Mouse (Mus musculus) limb, embryonic 12.5 days (tissue): ENCODE measurements around the gene Pfas. TPM values are rescaled to one million over a fixed set of nuclear protein-coding genes. Genes with fewer than 3 reads are reported as not detected.
A peak's percentile ranks its signal among the peaks of the same experiment; 100 is the strongest.
"Not testable (repeated sequence)": the region's sequence is repeated elsewhere in the genome, so short reads cannot be mapped to it uniquely, and the experiment has no call there.

Experiments used
- ATAC-seq: fragments of 200-750 bp; cut with Nextera tagmentation; 2 replicates; pipeline ENCODE4 v1.8.0; 2017; ENCODE audit warnings: low read depth, moderate TSS enrichment; ENCODE audit not compliant: insufficient number of reproducible peaks, insufficient read depth, low FRiP score, low TSS enrichment
- H3K27ac ChIP-seq: fragments of 300-500 bp; sonication (generic); 2 replicates; pipeline ENCODE4 v1.5.1; 2016; ENCODE audit warnings: mild to moderate bottlenecking, moderate library complexity
- H3K27me3 ChIP-seq: fragments of 300-500 bp; sonication (generic); 2 replicates; pipeline ENCODE4 v1.6.1; 2016; ENCODE audit warnings: mild to moderate bottlenecking, moderate library complexity
- H3K36me3 ChIP-seq: fragments of 300-500 bp; sonication (generic); 2 replicates; pipeline ENCODE4 v1.6.1; 2016; ENCODE audit warnings: mild to moderate bottlenecking, moderate library complexity
- H3K4me1 ChIP-seq: fragments of 300-500 bp; sonication (generic); replicated peaks from 2 replicates; pipeline ENCODE4 v1.6.1; 2016
- H3K4me2 ChIP-seq: fragments of 300-500 bp; sonication (generic); 2 replicates; pipeline ENCODE4 v1.6.1; 2016; ENCODE audit warnings: mild to moderate bottlenecking, moderate library complexity
- H3K4me3 ChIP-seq: fragments of 300-500 bp; sonication (generic); replicated peaks from 2 replicates; pipeline ENCODE4 v1.5.1; 2016; ENCODE audit warnings: mild to moderate bottlenecking
- H3K9ac ChIP-seq: fragments of 300-500 bp; sonication (generic); replicated peaks from 2 replicates; pipeline ENCODE4 v1.6.1; 2016; ENCODE audit warnings: mild to moderate bottlenecking, moderate library complexity
- H3K9me3 ChIP-seq: fragments of 300-500 bp; sonication (generic); 2 replicates; pipeline ENCODE4 v1.6.1; 2016; ENCODE audit warnings: mild to moderate bottlenecking, moderate library complexity
- WGBS: fragments of 180-500 bp; shearing (Covaris S2); methylation state at CpG from one replicate; pipeline ENCODE4 v1.1.7; 2016; 5-methylcytosine and 5-hydroxymethylcytosine counted together
- polyA plus RNA-seq: library from polyadenylated mRNA; unstranded; fragments of >200 nt; fragmentation: Nextera tagmentation; extraction: Ambion mirVana; gene quantifications from 2 replicates; pipeline ENCODE4 v1.2.1, GENCODE M21; 2016

Gene Pfas
- polyA plus RNA-seq, 1 experiment from 2014 or later = 48.5 TPM

- WGBS = under 1% methylated on average over 50 of the region's 50 CpGs
- H3K9ac ChIP-seq = peak within 1 kb of the TSS; percentile 60
- ATAC-seq = peak; percentile 95
These were observed 40.6 kb downstream of the Pfas start, which contains the start of gene Slc25a35 for GRCm38 (mm10) chr11:68967337-68968282. Gene Slc25a35 (plus strand): TSS chr11:68968131.

DNA sequence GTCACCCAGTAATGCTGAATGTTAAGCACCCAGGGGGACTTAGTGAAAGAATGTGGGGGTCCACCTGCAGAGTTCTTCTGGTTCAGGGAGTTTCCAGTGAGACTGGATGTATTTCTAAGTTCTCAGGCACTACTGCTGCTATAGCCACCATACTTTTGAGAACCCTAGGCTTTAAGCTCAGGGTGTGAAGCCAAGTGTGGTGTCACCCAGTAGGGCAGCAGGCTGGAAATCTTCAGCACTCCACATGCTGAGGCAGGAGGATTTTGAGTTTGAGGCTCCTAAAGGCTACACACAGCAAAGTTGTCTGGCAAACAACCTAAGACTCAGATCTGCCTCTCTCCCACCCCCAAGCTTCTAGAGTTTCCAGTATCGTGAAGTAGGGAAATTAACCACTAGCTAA, 41.7 kb downstream of the Pfas start:
- Histone ChIP-seq H3K4me1 (peaks cover 16% of the 10 kb centered on the region), H3K9ac (no peak overlapping the region), H3K9me3 (no peaks in the 10 kb centered on the region), H3K36me3 (no peaks in the 10 kb centered on the region), H3K4me3 (no peak overlapping the region), H3K4me2 (no peak overlapping the region), H3K27me3 (0 out of 2 replicates have a peak, but pooled peaks cover 2% of the 10 kb centered on the region), H3K27ac (no peak overlapping the region)
- WGBS = 43% methylated on average over 1 of the region's 1 CpGs
- no peak for ATAC-seq

More at GRCm38 (mm10) chr11:68967337-68968282, 40.6 kb downstream of the Pfas start, which contains the start of gene Slc25a35:
- H3K36me3 ChIP-seq = no peaks in the 10 kb centered on the region
- peaks cover 18% of the 10 kb centered on the region for H3K4me1 ChIP-seq
- peak within 1 kb of the TSS; percentile 61 for H3K4me3 ChIP-seq
- H3K9me3 ChIP-seq = no peaks in the 10 kb centered on the region
- H3K27ac ChIP-seq = no peak within 1 kb of the TSS
- H3K4me2 ChIP-seq = peak within 1 kb of the TSS; percentile 88
- H3K27me3 ChIP-seq = 0 out of 2 replicates have a peak, but pooled peaks cover 2% of the 10 kb centered on the region

DNA sequence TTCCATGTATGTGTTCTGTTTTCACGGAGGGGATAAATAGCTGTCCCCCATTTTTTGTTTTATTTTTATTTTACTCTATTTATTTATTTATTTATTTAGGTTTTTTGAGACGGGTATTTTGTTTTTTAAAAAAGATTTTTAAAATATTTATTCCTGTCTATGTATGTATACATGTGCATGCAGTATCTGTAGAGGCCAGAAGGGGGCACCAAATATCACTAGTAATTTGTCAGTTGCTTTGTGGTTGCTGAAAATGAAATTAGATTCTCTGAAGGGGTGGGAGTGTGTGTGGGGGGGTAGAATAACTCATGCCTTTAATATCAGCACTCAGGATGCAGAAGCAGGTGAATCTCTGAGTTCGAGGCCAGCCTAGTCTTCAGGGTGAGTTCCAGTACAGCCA, 42.4 kb downstream of the Pfas start:
- Histone ChIP-seq H3K4me2 (no peak overlapping the region), H3K27me3 (0 out of 2 replicates have a peak, but pooled peaks cover 2% of the 10 kb centered on the region), H3K4me3 (no peak overlapping the region), H3K27ac (no peak overlapping the region), H3K36me3 (no peaks in the 10 kb centered on the region), H3K4me1 (peaks cover 16% of the 10 kb centered on the region), H3K9me3 (no peaks in the 10 kb centered on the region), H3K9ac (no peak overlapping the region)
- no peak for ATAC-seq
- 35% methylated on average over 3 of the region's 3 CpGs for WGBS

DNA sequence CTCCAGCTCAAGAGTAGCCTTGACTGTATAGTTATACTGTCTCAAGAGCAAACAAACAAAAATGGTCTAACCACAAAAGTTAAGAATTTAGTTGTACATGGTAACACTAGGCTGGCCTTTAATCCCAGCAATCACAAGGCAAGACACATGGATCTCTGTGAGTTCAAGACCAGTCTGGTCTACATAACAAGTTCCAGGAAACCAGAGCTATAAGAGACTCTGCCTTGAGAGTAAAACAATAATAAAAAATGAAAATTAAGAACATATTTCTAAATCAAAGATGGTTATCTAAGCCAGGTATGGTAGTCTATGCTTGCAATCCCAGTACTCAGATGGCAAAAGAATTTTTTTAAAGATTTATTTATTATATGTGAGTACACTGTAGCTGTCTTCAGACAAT, 43.2 kb downstream of the Pfas start:
- Histone ChIP-seq H3K36me3 (no peaks in the 10 kb centered on the region), H3K27me3 (0 out of 2 replicates have a peak, but pooled peaks cover 2% of the 10 kb centered on the region), H3K4me3 (no peak overlapping the region), H3K27ac (no peak overlapping the region), H3K9ac (no peak overlapping the region), H3K9me3 (no peaks in the 10 kb centered on the region), H3K4me1 (peaks cover 16% of the 10 kb centered on the region), H3K4me2 (no peak overlapping the region)
- no peak for ATAC-seq

DNA sequence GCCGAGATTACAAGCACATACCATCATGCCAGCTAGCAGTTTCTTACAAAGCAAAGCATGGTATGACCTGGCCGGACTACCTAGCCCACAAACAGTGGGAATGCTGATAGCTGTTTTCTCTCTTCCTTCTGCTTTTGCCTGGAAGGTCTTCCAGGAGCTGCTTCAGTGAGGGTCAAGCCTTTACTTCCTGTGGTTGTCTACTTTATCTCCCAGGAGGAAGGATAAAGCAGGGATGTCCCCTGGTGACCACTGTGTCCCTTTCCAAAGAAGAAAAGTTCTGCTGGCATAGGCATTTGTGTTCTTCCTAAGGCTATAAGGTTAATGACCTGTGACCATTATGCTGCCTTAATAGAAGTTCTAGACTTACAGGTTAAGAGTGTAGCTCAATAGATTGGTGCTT, 44.9 kb downstream of the Pfas start:
- H3K4me1 ChIP-seq = peaks cover 10% of the 10 kb centered on the region
- H3K36me3 ChIP-seq = no peaks in the 10 kb centered on the region
- H3K9me3 ChIP-seq = no peaks in the 10 kb centered on the region
- no peak overlapping the region for H3K27ac ChIP-seq
- 82% methylated on average over 2 of the region's 2 CpGs for WGBS
- no peak overlapping the region for H3K4me3 ChIP-seq
- H3K9ac ChIP-seq = no peak overlapping the region
- no peak overlapping the region for H3K4me2 ChIP-seq
- ATAC-seq = no peak
- H3K27me3 ChIP-seq = no peaks in the 10 kb centered on the region

DNA sequence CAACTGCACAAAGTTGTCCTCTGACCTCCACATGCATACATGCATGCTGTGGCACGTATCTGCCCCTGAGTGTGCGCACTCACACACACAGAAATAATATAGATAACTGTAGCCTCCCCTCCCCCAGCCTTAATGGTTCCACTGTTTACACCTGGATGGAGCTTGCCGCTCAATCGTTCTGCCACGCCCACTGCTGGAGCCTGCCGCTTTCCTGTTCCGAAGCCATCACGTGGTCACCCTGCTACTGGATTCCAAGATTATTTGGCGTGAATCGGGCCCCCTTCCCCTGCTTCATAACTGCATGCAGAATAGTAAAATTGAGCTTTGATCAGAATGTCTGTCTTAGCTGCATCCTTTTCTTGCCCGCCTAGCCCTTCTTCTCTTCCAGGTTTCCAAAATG, 46.1 kb downstream of the Pfas start:
- not testable (repeated sequence) for H3K27me3 ChIP-seq, H3K36me3 ChIP-seq, H3K4me3 ChIP-seq, H3K9ac ChIP-seq, H3K4me1 ChIP-seq, H3K9me3 ChIP-seq, ATAC-seq, H3K27ac ChIP-seq
- 0 out of 2 replicates have a peak overlapping the region, but pooled peaks have one; percentile 6 for H3K4me2 ChIP-seq
- WGBS = 18% methylated on average over 11 of the region's 11 CpGs

GRCm38 (mm10) chr11:68961596-68961995, 46.7 kb downstream of the Pfas start:
- Histone ChIP-seq H3K4me2 (no peak overlapping the region), H3K27ac (no peak overlapping the region), H3K9me3 (no peaks in the 10 kb centered on the region), H3K27me3 (peaks cover 6% of the 10 kb centered on the region; the same call in 1 of the 2 replicates), H3K36me3 (no peaks in the 10 kb centered on the region), H3K9ac (no peak overlapping the region), H3K4me1 (peaks cover 8% of the 10 kb centered on the region), H3K4me3 (no peak overlapping the region)
- ATAC-seq = no peak
- 78% methylated on average over 3 of the region's 3 CpGs for WGBS

- Histone ChIP-seq H3K27ac (no peak overlapping the region), H3K27me3 (peaks cover 42% of the 10 kb centered on the region), H3K9me3 (no peaks in the 10 kb centered on the region), H3K4me2 (no peak overlapping the region), H3K9ac (no peak overlapping the region), H3K36me3 (no peaks in the 10 kb centered on the region), H3K4me1 (peaks cover 22% of the 10 kb centered on the region), H3K4me3 (no peak overlapping the region)
- WGBS = 41% methylated on average over 1 of the region's 1 CpGs
- ATAC-seq = no peak
These were observed 50.3 kb downstream of the Pfas start for GRCm38 (mm10) chr11:68957971-68958370.

DNA sequence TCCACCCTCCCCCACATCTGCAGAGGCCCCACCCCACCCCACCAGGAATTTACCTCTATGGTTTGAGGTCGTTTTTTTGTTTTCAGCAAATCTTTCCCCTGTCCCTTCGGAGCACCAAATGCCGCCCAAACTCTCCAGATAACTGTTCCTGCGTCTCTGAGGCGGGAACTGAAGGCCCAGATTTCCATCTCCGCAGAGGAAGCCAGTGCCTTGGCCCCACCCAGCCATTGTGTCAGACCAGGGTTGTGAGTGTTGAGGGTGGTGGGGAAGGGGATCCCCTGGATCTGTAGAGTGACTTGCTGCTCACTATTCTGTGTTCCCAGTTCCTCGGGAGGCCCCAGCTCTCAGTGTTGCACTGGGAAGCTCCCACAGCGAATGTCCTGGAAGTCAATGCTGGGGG, 51.0 kb downstream of the Pfas start, which contains the start of gene Arhgef15:
Arhgef15 (minus strand) TSS at position 173 of the 400 bp plus-strand sequence.
- WGBS = 41% methylated on average over 8 of the region's 8 CpGs
- no peak within 1 kb of the TSS for H3K27ac ChIP-seq
- H3K4me3 ChIP-seq = 0 out of 2 replicates have a peak within 1 kb of the TSS, but pooled peaks have one; percentile 15

DNA sequence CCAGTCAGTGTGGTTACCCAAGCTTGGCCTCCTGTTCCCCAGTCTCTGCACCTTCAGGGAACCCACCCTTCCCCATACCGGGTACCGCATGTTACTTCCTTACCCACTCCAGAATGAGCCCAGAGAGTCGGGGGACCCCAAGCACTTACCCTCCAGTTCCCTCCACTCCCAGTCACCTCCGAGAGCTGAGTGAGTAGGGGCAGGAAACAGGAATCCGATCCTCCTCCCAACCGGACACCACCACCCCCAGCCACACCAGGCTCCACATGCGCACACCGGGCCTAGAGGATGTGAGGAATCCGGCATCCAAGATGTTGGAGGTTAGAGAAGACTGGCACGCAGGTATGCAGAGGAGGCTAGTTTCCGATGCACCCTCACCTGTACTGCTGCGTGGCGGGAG, 51.6 kb downstream of the Pfas start:
- Histone ChIP-seq H3K27ac (no peak overlapping the region), H3K9me3 (no peaks in the 10 kb centered on the region), H3K9ac (peak overlapping the region; percentile 37; the same call in 1 of the 2 replicates), H3K36me3 (no peaks in the 10 kb centered on the region), H3K4me1 (peaks cover 22% of the 10 kb centered on the region), H3K27me3 (peaks cover 53% of the 10 kb centered on the region), H3K4me2 (peak overlapping the region; percentile 27), H3K4me3 (0 out of 2 replicates have a peak overlapping the region, but pooled peaks have one; percentile 15)
- 29% methylated on average over 13 of the region's 13 CpGs for WGBS
- no peak for ATAC-seq

More for the DNA sequence above, 51.0 kb downstream of the Pfas start, which contains the start of gene Arhgef15:
- H3K4me2 ChIP-seq = peak within 1 kb of the TSS; percentile 27
- peak within 1 kb of the TSS; percentile 37; the same call in 1 of the 2 replicates for H3K9ac ChIP-seq
- peaks cover 22% of the 10 kb centered on the region for H3K4me1 ChIP-seq
- peaks cover 48% of the 10 kb centered on the region for H3K27me3 ChIP-seq
- no peak for ATAC-seq
- H3K36me3 ChIP-seq = no peaks in the 10 kb centered on the region
- no peaks in the 10 kb centered on the region for H3K9me3 ChIP-seq

DNA sequence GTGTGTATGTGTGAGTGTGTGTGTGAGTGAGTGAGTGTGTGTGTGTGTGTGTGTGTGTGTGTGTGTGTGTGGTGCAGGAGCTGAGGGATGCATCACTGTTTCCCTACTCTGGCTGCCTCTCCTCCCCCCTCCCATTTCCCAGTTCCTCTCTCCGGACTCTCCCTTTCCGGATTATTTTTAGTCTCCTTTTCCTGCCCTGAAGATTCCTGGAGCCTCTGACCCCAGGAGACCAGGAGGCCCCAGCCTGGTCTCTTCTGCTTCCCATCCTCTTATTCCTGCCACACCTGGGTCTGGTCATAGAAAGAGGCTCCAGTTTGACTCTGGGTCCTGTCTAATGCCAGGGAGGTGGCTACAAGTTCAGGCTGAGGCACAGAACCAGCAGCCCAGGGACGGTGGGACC, 52.2 kb downstream of the Pfas start:
- H3K36me3 ChIP-seq = no peaks in the 10 kb centered on the region
- H3K9me3 ChIP-seq = no peaks in the 10 kb centered on the region
- H3K27ac ChIP-seq = no peak overlapping the region
- ATAC-seq = no peak
- peaks cover 22% of the 10 kb centered on the region for H3K4me1 ChIP-seq
- WGBS = 60% methylated on average over 3 of the region's 3 CpGs
- H3K4me3 ChIP-seq = 0 out of 2 replicates have a peak overlapping the region, but pooled peaks have one; percentile 15
- peaks cover 59% of the 10 kb centered on the region for H3K27me3 ChIP-seq
- H3K9ac ChIP-seq = no peak overlapping the region
- peak overlapping the region; percentile 27; the same call in 1 of the 2 replicates for H3K4me2 ChIP-seq
